Mouse (Mus musculus) MEL (cell line): ENCODE data around the gene Prickle2. TPM values are rescaled to one million over a fixed set of nuclear protein-coding genes. Genes with fewer than 3 reads are reported as not detected.

Experiments used
- DNase-seq: peaks from one replicate; pipeline ENCODE4 v3.0.0; 2011; ENCODE audit warnings: low read depth, low spot score
- H3K27ac ChIP-seq: 2 replicates; pipeline ENCODE4 v1.5.1; 2012; ENCODE audit warnings: low read depth, mild to moderate bottlenecking, control low read depth, low read length, moderate library complexity; ENCODE audit not compliant: control insufficient read depth
- H3K27me3 ChIP-seq, 2 experiments: fragments of 150-350 bp in 1 of 2; sonication (generic) in 1 of 2; 2 replicates each; pipeline ENCODE4 v1.6.1; 2012; ENCODE audit warnings: low read length in 2 of 2, mild to moderate bottlenecking in 2 of 2, improper control_type of control experiment in 1 of 2, moderate library complexity in 1 of 2; ENCODE audit not compliant: insufficient read depth in 2 of 2, control insufficient read depth in 1 of 2
- H3K36me3 ChIP-seq, 2 experiments: 2 replicates each; pipeline ENCODE4 v1.6.1; 2012 to 2014; ENCODE audit warnings: low read length in 2 of 2, improper control_type of control experiment in 1 of 2, inconsistent platforms in 1 of 2, mild to moderate bottlenecking in 1 of 2; ENCODE audit not compliant: insufficient read depth in 2 of 2, control insufficient read depth in 1 of 2
- H3K4me1 ChIP-seq, 2 experiments: fragments of 150-350 bp in 1 of 2; sonication (generic) in 1 of 2; 2 replicates each; pipeline ENCODE4 v1.6.1; 2012; ENCODE audit warnings: low read length in 2 of 2, improper control_type of control experiment in 1 of 2, mild to moderate bottlenecking in 1 of 2; ENCODE audit not compliant: insufficient read depth in 2 of 2, control insufficient read depth in 1 of 2
- H3K4me3 ChIP-seq, 2 experiments: fragments of 150-350 bp in 1 of 2; sonication (generic) in 1 of 2; 2 replicates each; pipeline ENCODE4 v1.5.1; 2012; ENCODE audit warnings: low read depth in 2 of 2, low read length in 2 of 2, mild to moderate bottlenecking in 2 of 2, moderate library complexity in 2 of 2, control low read depth in 1 of 2, improper control_type of control experiment in 1 of 2; ENCODE audit not compliant: control insufficient read depth in 1 of 2, insufficient read depth in 1 of 2
- H3K79me2 ChIP-seq: 2 replicates; pipeline ENCODE4 v1.6.1; 2012; ENCODE audit warnings: mild to moderate bottlenecking, low read length, moderate library complexity; ENCODE audit not compliant: control insufficient read depth, poor library complexity, insufficient read depth
- H3K9ac ChIP-seq: 2 replicates; pipeline ENCODE4 v1.6.1; 2012; ENCODE audit warnings: low read depth, mild to moderate bottlenecking, control low read depth, low read length, moderate library complexity; ENCODE audit not compliant: control insufficient read depth, poor library complexity, severe bottlenecking
- H3K9me3 ChIP-seq: fragments of 150-350 bp; sonication (generic); replicated peaks from 2 replicates; pipeline ENCODE4 v1.6.1; 2012; ENCODE audit warnings: mild to moderate bottlenecking, low read length, improper control_type of control experiment, moderate library complexity; ENCODE audit not compliant: insufficient read depth
- CHD1 ChIP-seq: IDR thresholded peaks from 2 replicates; pipeline ENCODE4 v1.6.1; 2012; ENCODE audit warnings: low read depth, mild to moderate bottlenecking, inconsistent platforms, low read length, improper control_type of control experiment
- CTCF ChIP-seq, 3 experiments: IDR thresholded peaks in 2 of 3; conservative IDR thresholded peaks in 1 of 3; 2 replicates each; pipeline ENCODE4 v1.5.1; 2011 to 2012; ENCODE audit warnings: low read length in 3 of 3, low read depth in 2 of 3, mild to moderate bottlenecking in 2 of 3, improper control_type of control experiment in 1 of 3, inconsistent platforms in 1 of 3, mixed read lengths in 1 of 3, moderate library complexity in 1 of 3; ENCODE audit not compliant: control insufficient read depth in 1 of 3, insufficient read depth in 1 of 3, poor library complexity in 1 of 3, severe bottlenecking in 1 of 3
- ELF1 ChIP-seq: IDR thresholded peaks from 2 replicates; pipeline ENCODE4 v1.6.1; 2014; ENCODE audit warnings: low read depth, mild to moderate bottlenecking, inconsistent platforms, low read length, improper control_type of control experiment, moderate library complexity
- ETS1 ChIP-seq: IDR thresholded peaks from 2 replicates; pipeline ENCODE4 v1.6.1; 2012; ENCODE audit warnings: low read depth, mild to moderate bottlenecking, inconsistent platforms, low read length, improper control_type of control experiment, moderate library complexity
- HCFC1 ChIP-seq: IDR thresholded peaks from 2 replicates; pipeline ENCODE4 v1.6.1; 2012; ENCODE audit warnings: low read depth, mild to moderate bottlenecking, inconsistent platforms, low read length, improper control_type of control experiment, moderate library complexity
- MAFK ChIP-seq: IDR thresholded peaks from 2 replicates; pipeline ENCODE4 v1.6.1; 2011; ENCODE audit warnings: low read depth, mild to moderate bottlenecking, low read length, improper control_type of control experiment, borderline replicate concordance
- MYB ChIP-seq: IDR thresholded peaks from 2 replicates; pipeline ENCODE4 v1.6.1; 2011; ENCODE audit warnings: mild to moderate bottlenecking, low read depth, low read length, improper control_type of control experiment
- MYC ChIP-seq: IDR thresholded peaks from 2 replicates; pipeline ENCODE4 v1.6.1; 2011; ENCODE audit warnings: low read depth, mild to moderate bottlenecking, low read length, improper control_type of control experiment, moderate library complexity
- NELFE ChIP-seq: IDR thresholded peaks from 2 replicates; pipeline ENCODE4 v1.6.1; 2011; ENCODE audit warnings: low read depth, low read length, improper control_type of control experiment
- RCOR1 ChIP-seq: IDR thresholded peaks from 2 replicates; pipeline ENCODE4 v1.6.1; 2012; ENCODE audit warnings: low read depth, mild to moderate bottlenecking, inconsistent platforms, low read length, improper control_type of control experiment
- SMC3 ChIP-seq: IDR thresholded peaks from 2 replicates; pipeline ENCODE4 v1.6.1; 2011; ENCODE audit warnings: low read depth, low read length, improper control_type of control experiment
- TBP ChIP-seq: IDR thresholded peaks from 2 replicates; pipeline ENCODE4 v1.8.0; 2011; ENCODE audit warnings: low read depth, low read length, improper control_type of control experiment
- UBTF ChIP-seq: IDR thresholded peaks from 2 replicates; pipeline ENCODE4 v1.6.1; 2012; ENCODE audit warnings: low read depth, mild to moderate bottlenecking, inconsistent platforms, low read length, improper control_type of control experiment, moderate library complexity, borderline replicate concordance; ENCODE audit not compliant: insufficient read depth
- USF1 ChIP-seq: IDR thresholded peaks from 2 replicates; pipeline ENCODE4 v1.6.1; 2014; ENCODE audit warnings: low read depth, mild to moderate bottlenecking, inconsistent platforms, low read length, improper control_type of control experiment, moderate library complexity
- USF2 ChIP-seq, 2 experiments: IDR thresholded peaks; 2 replicates each; pipeline ENCODE4 v1.6.1; 2011 to 2012; ENCODE audit warnings: improper control_type of control experiment in 2 of 2, low read length in 2 of 2, borderline replicate concordance in 1 of 2, inconsistent platforms in 1 of 2, low read depth in 1 of 2, mild to moderate bottlenecking in 1 of 2; ENCODE audit not compliant: insufficient read depth in 1 of 2
- ZC3H11A ChIP-seq: IDR thresholded peaks from 2 replicates; pipeline ENCODE4 v1.6.1; 2012; ENCODE audit warnings: low read depth, mild to moderate bottlenecking, inconsistent platforms, low read length, improper control_type of control experiment
- ZMIZ1 ChIP-seq: IDR thresholded peaks from 2 replicates; pipeline ENCODE4 v1.6.1; 2012; ENCODE audit warnings: low read depth, mild to moderate bottlenecking, inconsistent platforms, low read length, improper control_type of control experiment, moderate library complexity
- ZNF384 ChIP-seq: IDR thresholded peaks from 2 replicates; pipeline ENCODE4 v1.6.1; 2012; ENCODE audit warnings: low read depth, mild to moderate bottlenecking, inconsistent platforms, low read length, improper control_type of control experiment
- polyA plus RNA-seq, 2 experiments: library from polyadenylated mRNA; stranded (reverse) in 1 of 2; unstranded in 1 of 2; fragments of >175 nt in 1 of 2; fragments of >200 nt in 1 of 2; gene quantifications; 2 replicates each; pipeline versions ENCODE4 v1.2.1 to v1.2.4; 2012; ENCODE audit warnings: low replicate concordance in 2 of 2, low read depth in 1 of 2; ENCODE audit not compliant: insufficient read length in 2 of 2, insufficient read depth in 1 of 2, missing spikeins in 1 of 2
- total RNA-seq: library from RNA; depleted of rRNA; stranded (reverse); fragments of 300-350 nt; gene quantifications from 2 replicates; pipeline ENCODE4 v1.2.3, GENCODE M21; 2012

Gene Prickle2
- total and polyA plus RNA-seq, 3 experiments, result not detected

DNA sequence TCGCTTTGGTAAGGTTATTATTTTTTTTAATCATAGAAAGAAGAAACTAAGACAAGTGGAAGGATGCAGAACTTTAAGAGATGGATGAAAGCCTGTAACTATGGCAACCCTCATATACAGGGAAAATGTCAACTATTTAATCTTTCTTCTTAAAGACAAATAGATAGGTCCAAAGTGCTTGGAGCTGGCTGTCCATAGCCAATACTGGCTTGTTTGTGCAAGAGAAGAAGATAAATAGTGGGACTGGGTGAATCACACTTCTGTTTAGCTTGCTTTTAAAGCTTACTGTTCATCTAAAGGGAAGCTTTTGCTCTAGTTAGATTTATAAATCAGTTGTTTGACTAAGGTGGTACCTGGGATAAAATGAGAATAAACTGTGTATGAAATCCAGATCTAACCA lies 310.8 kb downstream of the Prickle2 start:
- no peaks in the 10 kb centered on the region for H3K4me1 ChIP-seq
- no peak overlapping the region for H3K4me3 ChIP-seq
- no peak overlapping the region for H3K27ac ChIP-seq
- H3K36me3 ChIP-seq, result no peaks in the 10 kb centered on the region
- TF ChIP-seq NELFE (no peak), SMC3 (no peak), MYC (no peak), ZNF384 (no peak), UBTF (no peak), USF1 (no peak), TBP (no peak), MYB (no peak), ZC3H11A (no peak), USF2 (IDR thresholded peaks at IDR 0.05; ENCODE audit: borderline replicate concordance in 1 of 2, insufficient read depth in 1 of 2, low read depth in 1 of 2, low read length in 2 of 2) (no peak), ETS1 (no peak), CTCF (IDR thresholded peaks at IDR 0.05 in 2 of 3, conservative IDR thresholded peaks at IDR 0.05 in 1 of 3; ENCODE audit: control insufficient read depth in 1 of 3, insufficient read depth in 1 of 3, low read depth in 2 of 3, low read length in 3 of 3, poor library complexity in 1 of 3, severe bottlenecking in 1 of 3) (no peak), HCFC1 (no peak), ZMIZ1 (no peak), MAFK (no peak), CHD1 (no peak)
- no peak for DNase-seq
- no peaks in the 10 kb centered on the region for H3K27me3 ChIP-seq
- no peaks in the 10 kb centered on the region for H3K79me2 ChIP-seq
- no peak overlapping the region for H3K9ac ChIP-seq
- no peaks in the 10 kb centered on the region for H3K9me3 ChIP-seq

DNA sequence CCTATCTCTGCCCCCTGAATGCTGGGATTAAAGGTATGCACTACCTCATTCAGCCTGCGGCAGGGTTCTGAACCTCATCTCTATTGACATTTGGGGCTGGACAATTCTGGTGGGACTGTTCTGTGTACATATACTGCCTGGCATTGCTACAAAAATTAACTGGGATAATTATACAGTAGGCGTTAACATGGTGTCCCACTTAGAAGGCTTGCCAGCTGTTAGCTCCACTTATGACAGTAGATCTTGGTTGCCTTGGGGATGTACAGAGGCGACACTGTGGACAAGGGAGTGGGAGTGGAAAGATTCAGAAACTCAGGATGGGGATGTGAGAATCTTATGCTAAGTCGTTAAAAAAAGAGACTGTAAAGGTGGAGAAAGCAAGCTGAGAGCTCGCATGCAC lies 311.3 kb downstream of the Prickle2 start:
- TF ChIP-seq RCOR1 (no peak), ELF1 (no peak), ZC3H11A (no peak)
- no peaks in the 10 kb centered on the region for H3K4me1 ChIP-seq
- H3K79me2 ChIP-seq, result no peaks in the 10 kb centered on the region
- no peak for DNase-seq
- H3K27ac ChIP-seq, result no peak overlapping the region
- no peaks in the 10 kb centered on the region for H3K36me3 ChIP-seq
- H3K27me3 ChIP-seq, result no peaks in the 10 kb centered on the region
- no peak overlapping the region for H3K9ac ChIP-seq
- H3K9me3 ChIP-seq, result no peaks in the 10 kb centered on the region
- H3K4me3 ChIP-seq, result no peak overlapping the region
